Comparison of ENCODE assay signal across 39 mouse cellular contexts in the genomic region with DNA sequence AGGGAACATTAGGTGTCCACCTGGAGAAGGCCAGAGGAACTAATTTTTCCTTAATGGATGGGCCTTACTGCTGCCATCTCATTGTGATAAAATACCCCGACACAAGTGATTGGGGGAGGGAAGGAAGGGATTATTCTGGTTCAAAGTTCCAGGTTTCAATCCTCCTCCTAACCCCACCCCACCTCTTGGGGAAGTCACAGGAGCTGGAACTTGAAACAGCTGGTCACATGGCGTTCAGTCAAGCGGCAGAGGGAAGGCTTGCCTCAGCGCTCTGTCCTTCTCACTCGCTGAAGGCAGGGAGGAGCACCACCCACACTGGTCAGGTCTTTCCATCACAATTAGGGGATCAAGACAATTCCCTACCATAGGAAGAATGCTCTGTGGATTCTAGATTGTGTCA. TPM values are rescaled to one million over a fixed set of nuclear protein-coding genes. Genes with fewer than 3 reads are reported as not detected.
"Had no signal": no experiment of that assay in that cellular context is flagged by ENCODE, and none has a peak within 500 bp of the region (broad histone marks: within the 10 kb centered on the region; RNA-seq: fewer than 3 reads in every experiment).

No protein-coding gene starts in this region.

- H3K27ac ChIP-seq: heart, adult 2 months; heart, embryonic 13.5 days; heart, embryonic 15.5 days; hindbrain, embryonic 13.5 days; hindbrain, embryonic 15.5 days; hindbrain, postnatal 0 days; kidney, postnatal 0 days; limb, embryonic 13.5 days; limb, embryonic 15.5 days; liver, embryonic 12.5 days; liver, embryonic 14.5 days had no signal

- H3K36me3 ChIP-seq: heart, embryonic 13.5 days; heart, embryonic 15.5 days; hindbrain, embryonic 13.5 days; hindbrain, embryonic 15.5 days; limb, embryonic 13.5 days; limb, embryonic 15.5 days; liver, embryonic 12.5 days had no signal

- ATAC-seq: forebrain, postnatal 0 days; hindbrain, postnatal 0 days; intestine, embryonic 16.5 days; liver, embryonic 12.5 days had no signal

- H3K9ac ChIP-seq: forebrain, postnatal 0 days; heart, embryonic 13.5 days; heart, embryonic 15.5 days; hindbrain, embryonic 13.5 days; hindbrain, embryonic 15.5 days; limb, embryonic 13.5 days; limb, embryonic 15.5 days; liver, embryonic 12.5 days; liver, embryonic 14.5 days had no signal

- H3K4me1 ChIP-seq: hindbrain, embryonic 13.5 days; hindbrain, embryonic 15.5 days; limb, embryonic 13.5 days had no signal

- H3K27me3 ChIP-seq: hindbrain, embryonic 13.5 days; hindbrain, embryonic 15.5 days; limb, embryonic 13.5 days; limb, embryonic 15.5 days had no signal

- H3K4me2 ChIP-seq: heart, embryonic 11.5 days; heart, embryonic 13.5 days; heart, embryonic 15.5 days; hindbrain, embryonic 13.5 days; limb, embryonic 13.5 days; limb, embryonic 15.5 days; liver, embryonic 12.5 days had no signal

- H3K9me3 ChIP-seq: heart, embryonic 13.5 days; heart, embryonic 15.5 days; hindbrain, embryonic 13.5 days; hindbrain, embryonic 15.5 days; limb, embryonic 13.5 days; limb, embryonic 15.5 days; liver, embryonic 12.5 days had no signal

- H3K4me3 ChIP-seq: heart, adult 2 months; heart, embryonic 13.5 days; heart, embryonic 15.5 days; hindbrain, embryonic 13.5 days; hindbrain, embryonic 15.5 days; limb, embryonic 13.5 days; limb, embryonic 15.5 days; liver, embryonic 12.5 days had no signal

- DNase-seq: forebrain, postnatal 0 days; gastrocnemius, postnatal 14 days; gastrocnemius, postnatal 36 days; heart, adult 2 months; heart, postnatal 14 days; heart, postnatal 36 days; kidney, adult 18-20 months; layer of hippocampus, adult 9-11 months; layer of hippocampus, postnatal 36 days; left cerebral cortex, postnatal 4 days had no signal

RNA-seq across cellular contexts. Expression of a gene that starts 1.0 kb away (rescaled TPM):
- total RNA-seq: gastrocnemius, adult 18-20 months; gastrocnemius, adult 8-10 months; gastrocnemius, postnatal 14 days; gastrocnemius, postnatal 36 days; heart, adult 2 months; heart, postnatal 14 days; heart, postnatal 36 days; liver, adult 2 months had no signal
- polyA plus RNA-seq: heart, adult 2 months; heart, embryonic 13.5 days; heart, embryonic 15.5 days; heart, postnatal 0 days; large intestine, adult 2 months; liver, adult 2 months had no signal

RNA-seq across cellular contexts. Expression of a gene that starts 1.6 kb away (rescaled TPM):
- total RNA-seq: forebrain, postnatal 0 days; gastrocnemius, adult 18-20 months; gastrocnemius, adult 8-10 months; gastrocnemius, postnatal 14 days; gastrocnemius, postnatal 36 days; heart, adult 2 months; heart, postnatal 14 days; heart, postnatal 36 days; hematopoietic stem cell, adult 5-6 weeks; hindbrain, postnatal 0 days; layer of hippocampus, adult 18-20 months; layer of hippocampus, adult 8-10 months; layer of hippocampus, postnatal 14 days; layer of hippocampus, postnatal 36 days; left cerebral cortex, adult 18-20 months; left cerebral cortex, adult 8-10 months; left cerebral cortex, postnatal 10 days; left cerebral cortex, postnatal 25 days; liver, adult 2 months had no signal
- polyA plus RNA-seq: forebrain, postnatal 0 days; heart, adult 2 months; heart, embryonic 11.5 days; heart, embryonic 13.5 days; heart, embryonic 15.5 days; heart, postnatal 0 days; hindbrain, embryonic 13.5 days; hindbrain, embryonic 15.5 days; intestine, embryonic 14.5 days; intestine, embryonic 16.5 days; kidney, embryonic 14.5 days; kidney, postnatal 0 days; large intestine, adult 2 months; limb, embryonic 11.5 days; limb, embryonic 15.5 days; liver, adult 2 months; liver, embryonic 12.5 days; liver, embryonic 14.5 days had no signal

RNA-seq across cellular contexts. Expression of a gene that starts 48.9 kb away (rescaled TPM):
- total RNA-seq: gastrocnemius, adult 18-20 months; gastrocnemius, adult 8-10 months; hematopoietic stem cell, adult 5-6 weeks; left cerebral cortex, postnatal 10 days had no signal
- polyA plus RNA-seq: forebrain, postnatal 0 days; heart, embryonic 11.5 days; heart, postnatal 0 days; hindbrain, embryonic 11.5 days; kidney, embryonic 14.5 days; kidney, postnatal 0 days; limb, embryonic 11.5 days; liver, embryonic 14.5 days had no signal
